8 mouse cellular contexts compared by ENCODE assay signal in genomic region chr10:98916781-98917340, GRCm38 (mm10). TPM values are rescaled to one million over a fixed set of nuclear protein-coding genes. Genes with fewer than 3 reads are reported as not detected.
DNase-seq lines count a peak whose midpoint lies in the region; ATAC-seq and TF ChIP-seq lines count a peak whose summit lies in the region.

No protein-coding gene starts in this region.

- 69% methylated on average over 10 of the region's 10 CpGs for WGBS in heart, embryonic 14.5 days
- WGBS in hindbrain, embryonic 13.5 days, result 79% methylated on average over 10 of the region's 10 CpGs
- 76% methylated on average over 10 of the region's 10 CpGs for WGBS in midbrain, embryonic 11.5 days

- no peak for ATAC-seq in heart, embryonic 14.5 days (ENCODE audit: insufficient number of reproducible peaks, insufficient read depth, low FRiP score, low read depth)
- no peak for ATAC-seq in hindbrain, embryonic 13.5 days (ENCODE audit: low FRiP score)
- no peak for ATAC-seq in midbrain, embryonic 11.5 days (ENCODE audit: low FRiP score)

- 0 out of 4 replicates have a peak, but pooled peaks of 1 of the 2 experiments have one; percentile 20 for TF ChIP-seq EP300 in MEL (IDR thresholded peaks at IDR 0.05; ENCODE audit: low read depth in 1 of 2, low read length in 2 of 2)

- H3K79me2 ChIP-seq in MEL (ENCODE audit: control insufficient read depth, insufficient read depth, low read length, poor library complexity), result peaks cover 48% of the 10 kb centered on the region

- no peaks in the 10 kb centered on the region for H3K27me3 ChIP-seq in heart, embryonic 14.5 days (ENCODE audit: control insufficient read depth, insufficient read depth, low read length)
- no peaks in the 10 kb centered on the region for H3K27me3 ChIP-seq in MEL (ENCODE audit: control insufficient read depth in 1 of 2, insufficient read depth in 2 of 2, low read length in 2 of 2)
- no peaks in the 10 kb centered on the region for H3K27me3 ChIP-seq in hindbrain, embryonic 13.5 days
- H3K27me3 ChIP-seq in midbrain, embryonic 11.5 days (ENCODE audit: control insufficient read depth, insufficient read depth, low read length), result no peaks in the 10 kb centered on the region

- TF ChIP-seq RAD21 in MEL (IDR thresholded peaks at IDR 0.05; ENCODE audit: low read depth, low read length), result peak; percentile 19

- DNase-seq in heart, postnatal 14 days, result no peak
- DNase-seq in MEL (ENCODE audit: low read depth, low spot score), result peak; percentile 60
- no peak for DNase-seq in midbrain, embryonic 11.5 days (ENCODE audit: low spot score, missing footprints)
- DNase-seq in adrenal gland, adult 2 months, result no peak
- no peak for DNase-seq in cerebellum, adult 9-11 months
- no peak for DNase-seq in thymus, postnatal 36 days

- peak overlapping the region; percentile 94 for H3K9ac ChIP-seq in heart, embryonic 14.5 days (ENCODE audit: low read length)
- peak overlapping the region; percentile 94 for H3K9ac ChIP-seq in MEL (ENCODE audit: control insufficient read depth, low read depth, low read length, poor library complexity, severe bottlenecking)
- H3K9ac ChIP-seq in hindbrain, embryonic 13.5 days, result peak overlapping the region; percentile 95
- H3K9ac ChIP-seq in midbrain, embryonic 11.5 days (ENCODE audit: low read length), result no peak overlapping the region; the same call in 1 of the 2 replicates

- intact Hi-C loops in heart, postnatal 14 days (cut with DNase I), result loop anchor here (5.0 kb wide), 3 partner anchors 60 to 170 kb away; no protein-coding TSS in a partner anchor

- peak overlapping the region; percentile 59 to 97; a peak in 3 of 4 replicates for H3K4me3 ChIP-seq in heart, embryonic 14.5 days (ENCODE audit: control insufficient read depth in 1 of 2, insufficient read depth in 1 of 2, low read depth in 1 of 2, low read length in 2 of 2)
- peak overlapping the region; percentile 73 to 97 for H3K4me3 ChIP-seq in MEL (ENCODE audit: control insufficient read depth in 1 of 2, insufficient read depth in 1 of 2, low read depth in 2 of 2, low read length in 2 of 2)
- peak overlapping the region; percentile 93 for H3K4me3 ChIP-seq in hindbrain, embryonic 13.5 days
- H3K4me3 ChIP-seq in midbrain, embryonic 11.5 days (ENCODE audit: low read depth, low read length), result peak overlapping the region; percentile 88; the same call in 1 of the 2 replicates

- H3K36me3 ChIP-seq in heart, embryonic 14.5 days (ENCODE audit: control insufficient read depth, insufficient read depth, low read length), result no peaks in the 10 kb centered on the region
- H3K36me3 ChIP-seq in MEL (ENCODE audit: control insufficient read depth in 1 of 2, insufficient read depth in 2 of 2, low read length in 2 of 2), result peaks cover 0 to 17% of the 10 kb centered on the region in 2 experiments; a peak in 2 of 4 replicates
- H3K36me3 ChIP-seq in hindbrain, embryonic 13.5 days, result no peaks in the 10 kb centered on the region
- no peaks in the 10 kb centered on the region for H3K36me3 ChIP-seq in midbrain, embryonic 11.5 days (ENCODE audit: control insufficient read depth, insufficient read depth, low read length)

- no peaks in the 10 kb centered on the region for H3K9me3 ChIP-seq in heart, embryonic 14.5 days (ENCODE audit: control insufficient read depth, low read length)
- H3K9me3 ChIP-seq in MEL (replicated peaks; ENCODE audit: insufficient read depth, low read length), result no peaks in the 10 kb centered on the region
- no peaks in the 10 kb centered on the region for H3K9me3 ChIP-seq in hindbrain, embryonic 13.5 days
- H3K9me3 ChIP-seq in midbrain, embryonic 11.5 days (ENCODE audit: control insufficient read depth, low read length), result no peaks in the 10 kb centered on the region

- H3K4me1 ChIP-seq in heart, embryonic 14.5 days (ENCODE audit: control insufficient read depth in 2 of 2, insufficient read depth in 2 of 2, low read length in 2 of 2), result peaks cover 2 to 11% of the 10 kb centered on the region in 2 experiments
- peaks cover 5 to 7% of the 10 kb centered on the region in 2 experiments for H3K4me1 ChIP-seq in MEL (ENCODE audit: control insufficient read depth in 1 of 2, insufficient read depth in 2 of 2, low read length in 2 of 2)
- peaks cover 24% of the 10 kb centered on the region for H3K4me1 ChIP-seq in hindbrain, embryonic 13.5 days (replicated peaks)
- H3K4me1 ChIP-seq in midbrain, embryonic 11.5 days (ENCODE audit: control insufficient read depth, insufficient read depth, low read length), result peaks cover 9% of the 10 kb centered on the region

- peak in 1 of 3 experiments; percentile 26; a peak in 1 of 6 replicates for TF ChIP-seq CTCF in MEL (IDR thresholded peaks at IDR 0.05 in 2 of 3, conservative IDR thresholded peaks at IDR 0.05 in 1 of 3; ENCODE audit: control insufficient read depth in 1 of 3, insufficient read depth in 1 of 3, low read depth in 2 of 3, low read length in 3 of 3, poor library complexity in 1 of 3, severe bottlenecking in 1 of 3)

- no peak overlapping the region for H3K27ac ChIP-seq in heart, embryonic 14.5 days (replicated peaks in 1 of 2; ENCODE audit: control insufficient read depth in 1 of 2, insufficient read depth in 1 of 2, low read depth in 2 of 2, low read length in 2 of 2)
- peak overlapping the region; percentile 46; the same call in 1 of the 2 replicates for H3K27ac ChIP-seq in MEL (ENCODE audit: control insufficient read depth, low read depth, low read length)
- peak overlapping the region; percentile 100; the same call in 1 of the 2 replicates for H3K27ac ChIP-seq in hindbrain, embryonic 13.5 days
- H3K27ac ChIP-seq in midbrain, embryonic 11.5 days (ENCODE audit: low read depth, low read length), result no peak overlapping the region

- no peak for TF ChIP-seq POLR2A in MEL (IDR thresholded peaks at IDR 0.05; ENCODE audit: control insufficient read depth in 1 of 2, insufficient read depth in 1 of 2, low read depth in 1 of 2, low read length in 2 of 2, poor library complexity in 1 of 2)

- peak overlapping the region; percentile 88 for H3K4me2 ChIP-seq in heart, embryonic 14.5 days (ENCODE audit: low read length)
- H3K4me2 ChIP-seq in hindbrain, embryonic 13.5 days, result peak overlapping the region; percentile 81
- H3K4me2 ChIP-seq in midbrain, embryonic 11.5 days, result peak overlapping the region; percentile 88

TF ChIP-seq in MEL, 35 proteins besides CTCF, POLR2A, EP300 and RAD21:
- no peak for TF ChIP-seq TAL1 (IDR thresholded peaks at IDR 0.05; ENCODE audit: low read length)
- 0 out of 2 replicates have a peak, but pooled peaks have one; percentile 58 for TF ChIP-seq ZNF384 (IDR thresholded peaks at IDR 0.05; ENCODE audit: low read depth, low read length)
- peak; percentile 14; the same call in 1 of the 2 replicates for TF ChIP-seq TCF12 (IDR thresholded peaks at IDR 0.05; ENCODE audit: low read depth, low read length)
- TF ChIP-seq USF2 (IDR thresholded peaks at IDR 0.05; ENCODE audit: borderline replicate concordance in 1 of 2, insufficient read depth in 1 of 2, low read depth in 1 of 2, low read length in 2 of 2), result no peak
- TF ChIP-seq ETS1 (IDR thresholded peaks at IDR 0.05; ENCODE audit: low read depth, low read length), result no peak
- peak; percentile 19; the same call in 1 of the 2 replicates for TF ChIP-seq MXI1 (IDR thresholded peaks at IDR 0.05; ENCODE audit: low read depth, low read length)
- TF ChIP-seq TBP (IDR thresholded peaks at IDR 0.05; ENCODE audit: low read depth, low read length), result no peak
- TF ChIP-seq HCFC1 (IDR thresholded peaks at IDR 0.05; ENCODE audit: low read depth, low read length), result 0 out of 2 replicates have a peak, but pooled peaks have one; percentile 30

RNA-seq across cellular contexts. Expression of gene Atp2b1, which starts 2.7 kb away (rescaled TPM):
- polyA plus RNA-seq in heart, embryonic 14.5 days (2014; fragmentation: Nextera tagmentation; extraction: Ambion mirVana), result 86.3 and 86.4 TPM in 2 replicates
- total RNA-seq in heart, postnatal 14 days (2021), result 10 to 100 TPM; 71.4 to 77.9 TPM
- 23.5 and 29.4 TPM in 2 replicates for total RNA-seq in MEL (2012; rRNA removed)
- polyA plus RNA-seq in MEL (2012; ENCODE audit: insufficient read depth in 1 of 2, insufficient read length in 2 of 2, low read depth in 1 of 2, low replicate concordance in 2 of 2, missing spikeins in 1 of 2), result 10 to 100 TPM in 1 of 2 experiments, not detected in 1; 26.6 TPM
- 254 and 255 TPM in 2 replicates for polyA plus RNA-seq in hindbrain, embryonic 13.5 days (2015; fragmentation: Nextera tagmentation; extraction: Ambion mirVana)
- polyA plus RNA-seq in midbrain, embryonic 11.5 days (2014; fragmentation: Nextera tagmentation; extraction: Ambion mirVana), result 76.4 and 88.3 TPM in 2 replicates
- 10 to 100 TPM; 41.6 to 49.3 TPM for total RNA-seq in adrenal gland, adult 2 months (2021)
- 2.6 and 3.1 TPM in 2 replicates for polyA plus RNA-seq in adrenal gland, adult 2 months (2012; rRNA removed)

Comparison
In these comparisons a context has a peak if more than half of its experiments do, and no peak if none do; other contexts are left out.
1. H3K27ac ChIP-seq: peak in MEL (single experiment) and hindbrain, embryonic 13.5 days (single experiment); none in heart, embryonic 14.5 days (0 of 2) and midbrain, embryonic 11.5 days (single experiment).
2. Peak in every context shown above with its lines, with median percentiles within 50 percentile points of each other: H3K4me2 ChIP-seq and H3K4me3 ChIP-seq.